Mouse (Mus musculus) midbrain, embryonic 12.5 days (tissue): Measurements from ENCODE around the gene Rbm20. TPM values are rescaled to one million over a fixed set of nuclear protein-coding genes. Genes with fewer than 3 reads are reported as not detected.

Source experiments
- ATAC-seq: fragments of 200-750 bp; cut with Nextera tagmentation; 2 replicates; pipeline ENCODE4 v1.8.0; 2017; ENCODE audit warnings: low read depth, moderate TSS enrichment, moderate library complexity; ENCODE audit not compliant: low FRiP score
- H3K27ac ChIP-seq: fragments of 300-500 bp; sonication (generic); replicated peaks from 2 replicates; pipeline ENCODE4 v1.5.1; 2016; ENCODE audit warnings: mild to moderate bottlenecking
- H3K27me3 ChIP-seq: fragments of 300-500 bp; sonication (generic); 2 replicates; pipeline ENCODE4 v1.6.1; 2016; ENCODE audit warnings: mild to moderate bottlenecking
- H3K36me3 ChIP-seq: fragments of 300-500 bp; sonication (generic); 2 replicates; pipeline ENCODE4 v1.6.1; 2016
- H3K4me1 ChIP-seq: fragments of 300-500 bp; sonication (generic); 2 replicates; pipeline ENCODE4 v1.6.1; 2016
- H3K4me2 ChIP-seq: fragments of 300-500 bp; sonication (generic); replicated peaks from 2 replicates; pipeline ENCODE4 v1.6.1; 2016; ENCODE audit warnings: mild to moderate bottlenecking, moderate library complexity
- H3K4me3 ChIP-seq: fragments of 300-500 bp; sonication (generic); 2 replicates; pipeline ENCODE4 v1.5.1; 2016; ENCODE audit warnings: mild to moderate bottlenecking
- H3K9ac ChIP-seq: fragments of 300-500 bp; sonication (generic); replicated peaks from 2 replicates; pipeline ENCODE4 v1.6.1; 2016; ENCODE audit warnings: mild to moderate bottlenecking, moderate library complexity
- H3K9me3 ChIP-seq: fragments of 300-500 bp; sonication (generic); 2 replicates; pipeline ENCODE4 v1.6.1; 2016; ENCODE audit warnings: mild to moderate bottlenecking
- WGBS: fragments of 180-500 bp; shearing (Covaris S2); methylation state at CpG from one replicate; pipeline ENCODE4 v1.1.7; 2016; 5-methylcytosine and 5-hydroxymethylcytosine counted together
- polyA plus RNA-seq: library from polyadenylated mRNA; unstranded; fragments of >200 nt; fragmentation: Nextera tagmentation; extraction: Ambion mirVana; gene quantifications from 2 replicates; pipeline ENCODE4 v1.2.1, GENCODE M21; 2016

Rbm20 gene
- polyA plus RNA-seq, 1 experiment from 2014 or later, result 1.3 TPM

GRCm38 (mm10) chr19:53726340-53726739 is 49.2 kb downstream of the Rbm20 start:
- Histone ChIP-seq H3K4me2 (no peak overlapping the region), H3K9ac (no peak overlapping the region), H3K36me3 (no peaks in the 10 kb centered on the region), H3K27ac (no peak overlapping the region), H3K4me1 (no peaks in the 10 kb centered on the region), H3K27me3 (no peaks in the 10 kb centered on the region), H3K9me3 (no peaks in the 10 kb centered on the region), H3K4me3 (no peak overlapping the region)
- WGBS, result 42% methylated on average over 12 of the region's 12 CpGs
- ATAC-seq, result no peak

GRCm38 (mm10) chr19:53726755-53727154 is 49.6 kb downstream of the Rbm20 start:
- H3K4me2 ChIP-seq, result no peak overlapping the region
- H3K9ac ChIP-seq, result no peak overlapping the region
- no peaks in the 10 kb centered on the region for H3K4me1 ChIP-seq
- no peaks in the 10 kb centered on the region for H3K27me3 ChIP-seq
- no peak for ATAC-seq
- 75% methylated on average over 11 of the region's 11 CpGs for WGBS
- H3K36me3 ChIP-seq, result no peaks in the 10 kb centered on the region
- no peak overlapping the region for H3K27ac ChIP-seq
- H3K9me3 ChIP-seq, result no peaks in the 10 kb centered on the region
- H3K4me3 ChIP-seq, result no peak overlapping the region

GRCm38 (mm10) chr19:53727277-53727676 is 50.2 kb downstream of the Rbm20 start:
- H3K4me3 ChIP-seq, result no peak overlapping the region
- WGBS, result 60% methylated on average over 4 of the region's 4 CpGs
- H3K9me3 ChIP-seq, result no peaks in the 10 kb centered on the region
- no peaks in the 10 kb centered on the region for H3K27me3 ChIP-seq
- H3K4me1 ChIP-seq, result no peaks in the 10 kb centered on the region
- H3K9ac ChIP-seq, result no peak overlapping the region
- H3K4me2 ChIP-seq, result no peak overlapping the region
- ATAC-seq, result no peak
- no peak overlapping the region for H3K27ac ChIP-seq
- no peaks in the 10 kb centered on the region for H3K36me3 ChIP-seq

- Histone ChIP-seq H3K4me3 (no peak overlapping the region), H3K9ac (no peak overlapping the region), H3K9me3 (no peaks in the 10 kb centered on the region), H3K4me2 (no peak overlapping the region), H3K27ac (no peak overlapping the region), H3K27me3 (no peaks in the 10 kb centered on the region), H3K36me3 (no peaks in the 10 kb centered on the region), H3K4me1 (no peaks in the 10 kb centered on the region)
- WGBS, result 86% methylated on average over 9 of the region's 9 CpGs
- no peak for ATAC-seq
Observed at GRCm38 (mm10) chr19:53727886-53728669, 51.0 kb downstream of the Rbm20 start.

GRCm38 (mm10) chr19:53729919-53730318 is 52.8 kb downstream of the Rbm20 start:
- Histone ChIP-seq H3K27ac (no peak overlapping the region), H3K4me2 (no peak overlapping the region), H3K9ac (no peak overlapping the region), H3K4me3 (no peak overlapping the region), H3K27me3 (no peaks in the 10 kb centered on the region), H3K36me3 (no peaks in the 10 kb centered on the region), H3K4me1 (no peaks in the 10 kb centered on the region), H3K9me3 (no peaks in the 10 kb centered on the region)
- no peak for ATAC-seq
- WGBS, result 81% methylated on average over 10 of the region's 10 CpGs

- H3K9ac ChIP-seq, result no peak overlapping the region
- no peaks in the 10 kb centered on the region for H3K27me3 ChIP-seq
- no peaks in the 10 kb centered on the region for H3K36me3 ChIP-seq
- no peaks in the 10 kb centered on the region for H3K9me3 ChIP-seq
- 0 out of 2 replicates have a peak overlapping the region, but pooled peaks have one; percentile 11 for H3K27ac ChIP-seq
- ATAC-seq, result no peak
- H3K4me2 ChIP-seq, result no peak overlapping the region
- H3K4me1 ChIP-seq, result no peaks in the 10 kb centered on the region
- 61% methylated on average over 8 of the region's 8 CpGs for WGBS
- no peak overlapping the region for H3K4me3 ChIP-seq
Observed at GRCm38 (mm10) chr19:53731761-53732201, 54.7 kb downstream of the Rbm20 start.

- Histone ChIP-seq H3K4me1 (no peaks in the 10 kb centered on the region), H3K36me3 (no peaks in the 10 kb centered on the region), H3K27ac (no peak overlapping the region), H3K4me2 (no peak overlapping the region), H3K4me3 (no peak overlapping the region), H3K9me3 (no peaks in the 10 kb centered on the region), H3K9ac (no peak overlapping the region), H3K27me3 (no peaks in the 10 kb centered on the region)
- WGBS, result 59% methylated on average over 5 of the region's 5 CpGs
- no peak for ATAC-seq
Observed at GRCm38 (mm10) chr19:53734845-53735244, 57.7 kb downstream of the Rbm20 start.

- Histone ChIP-seq H3K9me3 (no peaks in the 10 kb centered on the region), H3K4me3 (no peak overlapping the region), H3K36me3 (no peaks in the 10 kb centered on the region), H3K4me2 (no peak overlapping the region), H3K4me1 (no peaks in the 10 kb centered on the region), H3K27ac (no peak overlapping the region), H3K27me3 (no peaks in the 10 kb centered on the region), H3K9ac (no peak overlapping the region)
- WGBS, result 79% methylated on average over 6 of the region's 6 CpGs
- no peak for ATAC-seq
Observed at GRCm38 (mm10) chr19:53738701-53739131, 61.6 kb downstream of the Rbm20 start.

- H3K4me2 ChIP-seq, result no peak overlapping the region
- H3K27ac ChIP-seq, result no peak overlapping the region
- no peak overlapping the region for H3K4me3 ChIP-seq
- no peaks in the 10 kb centered on the region for H3K36me3 ChIP-seq
- H3K4me1 ChIP-seq, result no peaks in the 10 kb centered on the region
- no peak for ATAC-seq
- no peak overlapping the region for H3K9ac ChIP-seq
- no peaks in the 10 kb centered on the region for H3K27me3 ChIP-seq
- WGBS, result 70% methylated on average over 8 of the region's 8 CpGs
- H3K9me3 ChIP-seq, result no peaks in the 10 kb centered on the region
Observed at GRCm38 (mm10) chr19:53739570-53740266, 62.6 kb downstream of the Rbm20 start.

GRCm38 (mm10) chr19:53740750-53741380 is 63.8 kb downstream of the Rbm20 start:
- Histone ChIP-seq H3K27me3 (no peaks in the 10 kb centered on the region), H3K36me3 (no peaks in the 10 kb centered on the region), H3K9me3 (no peaks in the 10 kb centered on the region), H3K4me1 (0 out of 2 replicates have a peak, but pooled peaks cover 2% of the 10 kb centered on the region), H3K27ac (no peak overlapping the region), H3K9ac (no peak overlapping the region), H3K4me3 (no peak overlapping the region), H3K4me2 (no peak overlapping the region)
- 59% methylated on average over 1 of the region's 1 CpGs for WGBS
- ATAC-seq, result no peak

GRCm38 (mm10) chr19:53741902-53742301 is 64.8 kb downstream of the Rbm20 start:
- no peak for ATAC-seq
- no peak overlapping the region for H3K27ac ChIP-seq

GRCm38 (mm10) chr19:53745354-53745753 is 68.2 kb downstream of the Rbm20 start:
- H3K27ac ChIP-seq, result no peak overlapping the region
- no peaks in the 10 kb centered on the region for H3K27me3 ChIP-seq
- 0 out of 2 replicates have a peak, but pooled peaks cover 3% of the 10 kb centered on the region for H3K4me1 ChIP-seq
- ATAC-seq, result no peak
- no peak overlapping the region for H3K4me3 ChIP-seq
- H3K9me3 ChIP-seq, result no peaks in the 10 kb centered on the region
- no peak overlapping the region for H3K4me2 ChIP-seq
- no peaks in the 10 kb centered on the region for H3K36me3 ChIP-seq
- 91% methylated on average over 3 of the region's 3 CpGs for WGBS
- no peak overlapping the region for H3K9ac ChIP-seq

More at GRCm38 (mm10) chr19:53741902-53742301, 64.8 kb downstream of the Rbm20 start:
- Histone ChIP-seq H3K9ac (no peak overlapping the region), H3K36me3 (no peaks in the 10 kb centered on the region), H3K27me3 (no peaks in the 10 kb centered on the region), H3K9me3 (no peaks in the 10 kb centered on the region), H3K4me3 (no peak overlapping the region), H3K4me2 (no peak overlapping the region), H3K4me1 (0 out of 2 replicates have a peak, but pooled peaks cover 3% of the 10 kb centered on the region)
- WGBS, result 67% methylated on average over 3 of the region's 3 CpGs
